Mouse (Mus musculus): Measurements from ENCODE around the gene Wdr48.

DNA sequence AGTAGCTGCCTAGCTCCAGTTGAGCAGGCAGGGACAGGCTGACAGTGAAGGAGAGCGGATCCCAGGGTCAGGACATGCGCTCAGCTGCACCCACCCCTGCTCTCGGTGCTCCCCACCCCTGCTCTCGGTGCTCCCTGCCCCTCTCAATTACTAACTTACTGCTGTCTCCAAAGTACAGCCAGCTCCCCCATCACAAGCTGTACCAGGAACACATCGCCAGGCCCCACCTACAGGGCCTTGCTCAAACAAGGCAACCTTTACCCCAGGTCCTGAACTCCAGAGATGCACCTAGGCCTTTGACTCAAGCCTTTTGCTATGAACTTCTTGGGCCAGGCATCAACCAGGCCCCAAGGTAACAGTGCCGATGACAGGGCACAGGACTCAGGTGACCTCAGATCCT is 39.0 kb downstream of the Wdr48 start:
- no peak for TF ChIP-seq NELFE (IDR thresholded peaks at IDR 0.05; ENCODE audit: low read depth, low read length)
- TF ChIP-seq CTCF (conservative IDR thresholded peaks at IDR 0.05 in 1 of 2, IDR thresholded peaks at IDR 0.05 in 1 of 2; ENCODE audit: low read depth in 2 of 2, low read length in 2 of 2): no peak
- no peak for TF ChIP-seq POLR2A (IDR thresholded peaks at IDR 0.05; ENCODE audit: low read depth, low read length)
- TF ChIP-seq E2F4 (IDR thresholded peaks at IDR 0.05; ENCODE audit: insufficient replicate concordance, low read depth, low read length): no peak
- TF ChIP-seq USF2 (conservative IDR thresholded peaks at IDR 0.05; ENCODE audit: low read depth, low read length): no peak
- no peak for TF ChIP-seq CHD1 (IDR thresholded peaks at IDR 0.05; ENCODE audit: low read depth, low read length)
- TF ChIP-seq POLR2AphosphoS2 (IDR thresholded peaks at IDR 0.05; ENCODE audit: low read depth, low read length): no peak
- no peak for TF ChIP-seq CHD2 (IDR thresholded peaks at IDR 0.05; ENCODE audit: low read length)
- TF ChIP-seq HCFC1 (IDR thresholded peaks at IDR 0.05; ENCODE audit: low read depth, low read length): no peak
- no peak for TF ChIP-seq EP300 (IDR thresholded peaks at IDR 0.05; ENCODE audit: low read length)
- no peak for TF ChIP-seq MAX (IDR thresholded peaks at IDR 0.05; ENCODE audit: low read length)
- TF ChIP-seq TBP (conservative IDR thresholded peaks at IDR 0.05; ENCODE audit: low read depth, low read length): no peak

All from CH12.LX (cell line).